Mouse (Mus musculus) stomach, postnatal 0 days (tissue): ENCODE results near the gene Npm1.

ENCODE experiments used
- CTCF ChIP-seq: IDR thresholded peaks from 2 replicates; pipeline ENCODE4 v1.5.1; 2016; ENCODE audit warnings: antibody characterized with exemption, low read depth, mild to moderate bottlenecking, moderate library complexity
- EP300 ChIP-seq: optimal IDR thresholded peaks from 2 replicates; pipeline ENCODE3; 2016; ENCODE audit warnings: antibody characterized with exemption

- TF ChIP-seq CTCF (0 out of 2 replicates have a peak, but pooled peaks have one; percentile 1), EP300 (no peak)
Observed at GRCm38 (mm10) chr11:33147572-33148337, 15.3 kb downstream of the Npm1 start.
